Mouse (Mus musculus) kidney, postnatal 4 days (tissue): ENCODE measurements around the gene Arhgef7.
"Not testable (repeated sequence)": the region's sequence is repeated elsewhere in the genome, so short reads cannot be mapped to it uniquely, and the experiment has no call there.

Experiments used
- DNase-seq, 2 experiments: peaks; one replicate each; pipeline ENCODE4 v3.0.0; 2021; ENCODE audit warnings: mixed read lengths in 2 of 2

The Arhgef7 gene

GRCm38 (mm10) chr8:11842757-11843156, 115.2 kb downstream of the Arhgef7 start:
- no peak for DNase-seq

GRCm38 (mm10) chr8:11843677-11844315, 116.3 kb downstream of the Arhgef7 start:
- no peak for DNase-seq

- no peak for DNase-seq
Measured at GRCm38 (mm10) chr8:11844316-11844685, 116.8 kb downstream of the Arhgef7 start.

GRCm38 (mm10) chr8:11846807-11847206, 119.3 kb downstream of the Arhgef7 start:
- DNase-seq, result no peak

GRCm38 (mm10) chr8:11867832-11868231, 140.3 kb downstream of the Arhgef7 start:
- DNase-seq, result no peak

GRCm38 (mm10) chr8:11874227-11874626, 146.7 kb downstream of the Arhgef7 start:
- not testable (repeated sequence) for DNase-seq

- DNase-seq, result no peak
Measured at GRCm38 (mm10) chr8:11884646-11885045, 157.1 kb downstream of the Arhgef7 start.
